Mouse (Mus musculus) cortical plate, adult 2 months (tissue): ENCODE measurements around the gene Tsen54.

Experiments
- CTCF ChIP-seq: fragments of 200-500 bp; IDR thresholded peaks from 2 replicates; pipeline ENCODE4 v1.5.1; 2011; ENCODE audit warnings: mild to moderate bottlenecking, control low read depth, low read length; ENCODE audit not compliant: insufficient read depth; ENCODE audit errors: extremely low read depth
- POLR2A ChIP-seq: fragments of 200-500 bp; IDR thresholded peaks from 2 replicates; pipeline ENCODE4 v1.6.1; 2011; ENCODE audit warnings: mild to moderate bottlenecking, low read length, control low read depth; ENCODE audit not compliant: insufficient read depth; ENCODE audit errors: extremely low read depth

DNA sequence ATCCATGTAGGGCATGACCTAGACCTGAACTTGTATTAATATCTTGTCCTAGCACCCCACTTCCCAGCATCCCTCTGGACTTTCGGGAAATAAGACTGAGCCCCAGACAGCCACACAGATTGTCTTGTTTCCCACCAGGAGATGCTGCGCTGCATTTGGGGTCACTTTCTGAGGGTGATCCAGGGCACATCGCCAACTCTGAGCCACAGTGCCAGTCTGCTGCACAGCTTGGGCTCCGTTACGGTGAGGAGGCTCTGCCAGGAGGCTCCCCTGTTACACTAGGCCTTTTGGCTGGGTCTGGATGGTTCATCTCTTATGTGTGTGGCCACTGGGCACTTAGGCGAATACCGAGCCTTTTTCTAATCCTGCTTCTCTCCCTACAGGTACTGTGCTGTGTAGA, 24.7 kb upstream of the Tsen54 start:
- no peak for TF ChIP-seq CTCF
- no peak for TF ChIP-seq POLR2A
